Mouse (Mus musculus): Measurements from ENCODE around the gene Senp3. TPM values are rescaled to one million over a fixed set of nuclear protein-coding genes. Genes with fewer than 3 reads are reported as not detected.
A peak's percentile ranks its signal among the peaks of the same experiment; 100 is the strongest.

The Senp3 gene
- polyA plus RNA-seq, 1 experiment from 2014 or later, result 105 TPM

DNA sequence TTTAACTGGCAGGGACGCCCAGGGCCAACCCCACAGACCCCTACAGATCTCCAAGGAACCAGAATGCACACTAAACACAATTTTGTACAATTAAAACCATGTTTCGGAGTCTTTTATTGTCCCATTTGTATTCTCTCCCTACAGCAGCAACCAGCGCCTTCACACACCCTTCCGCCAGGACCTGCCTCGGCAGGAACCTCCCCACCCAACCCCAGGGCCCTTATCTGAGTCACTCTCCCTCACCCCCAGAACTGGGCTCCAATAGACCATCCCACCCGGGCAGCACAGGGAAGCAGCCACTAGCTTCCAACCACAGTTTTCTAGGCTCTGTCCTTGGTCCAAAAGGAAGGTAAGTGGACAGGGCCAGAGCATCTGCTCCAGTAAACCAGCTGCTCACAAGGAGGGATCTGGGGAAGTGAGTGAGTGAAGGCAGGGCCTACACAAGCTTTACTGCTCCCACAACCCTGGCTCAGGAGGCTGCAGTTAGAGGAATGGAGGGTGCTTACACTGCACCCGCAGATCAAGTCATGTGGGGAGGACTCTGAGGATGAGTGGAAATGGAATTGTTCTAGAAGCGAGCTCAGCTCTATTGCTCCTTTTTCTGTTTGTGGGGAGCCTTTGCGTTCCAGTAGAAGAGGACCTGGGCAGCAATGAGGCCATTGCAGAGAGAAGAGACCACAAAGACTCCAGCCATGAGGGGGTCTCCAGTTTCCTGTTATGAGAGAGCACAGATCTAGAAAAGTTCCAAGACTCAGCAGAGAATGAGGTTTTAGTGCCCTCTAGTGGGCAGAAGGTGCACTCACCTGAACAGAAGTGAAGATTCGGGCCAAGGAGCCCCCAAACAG lies 25.0 kb downstream of the Senp3 start:
- WGBS, result 78% methylated on average over 10 of the region's 10 CpGs
- no peak overlapping the region for H3K9ac ChIP-seq

DNA sequence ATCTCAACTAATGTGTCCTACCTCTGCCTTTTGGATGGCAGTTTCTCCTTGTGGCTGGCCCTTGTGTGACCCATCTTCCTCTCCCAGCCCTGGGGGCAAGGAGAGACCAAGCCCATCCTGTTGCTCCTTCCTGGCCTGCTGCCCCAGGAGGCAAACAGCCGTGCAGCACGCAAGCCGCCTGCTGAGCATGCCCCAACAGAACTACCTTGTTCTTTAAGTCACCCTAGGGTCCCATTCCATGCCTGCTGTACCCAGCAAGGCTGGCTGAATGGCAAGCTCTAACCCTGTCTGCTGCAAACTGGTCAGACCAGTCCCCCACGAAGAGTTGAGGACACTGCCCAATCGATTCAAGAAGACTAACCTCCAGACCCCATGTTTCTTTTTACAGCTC lies 25.8 kb downstream of the Senp3 start:
- peaks cover 28% of the 10 kb centered on the region for H3K4me1 ChIP-seq (replicated peaks)
- no peak for ATAC-seq (ENCODE audit: low read depth)
- no peaks in the 10 kb centered on the region for H3K9me3 ChIP-seq
- H3K4me2 ChIP-seq, result no peak overlapping the region
- 0 out of 2 replicates have a peak overlapping the region, but pooled peaks have one; percentile 23 for H3K27ac ChIP-seq (replicated peaks)
- WGBS, result 75% methylated on average over 5 of the region's 5 CpGs
- H3K36me3 ChIP-seq, result peaks cover 84% of the 10 kb centered on the region
- peak overlapping the region; percentile 52; the same call in 1 of the 2 replicates for H3K9ac ChIP-seq
- H3K4me3 ChIP-seq, result 0 out of 2 replicates have a peak overlapping the region, but pooled peaks have one; percentile 1
- no peaks in the 10 kb centered on the region for H3K27me3 ChIP-seq

More for the DNA sequence above, 25.0 kb downstream of the Senp3 start:
- no peak overlapping the region for H3K4me3 ChIP-seq
- no peaks in the 10 kb centered on the region for H3K27me3 ChIP-seq
- ATAC-seq (ENCODE audit: low read depth), result no peak
- no peaks in the 10 kb centered on the region for H3K9me3 ChIP-seq
- H3K27ac ChIP-seq (replicated peaks), result no peak overlapping the region
- H3K4me1 ChIP-seq (replicated peaks), result peaks cover 36% of the 10 kb centered on the region
- H3K4me2 ChIP-seq, result no peak overlapping the region
- peaks cover 76% of the 10 kb centered on the region for H3K36me3 ChIP-seq

DNA sequence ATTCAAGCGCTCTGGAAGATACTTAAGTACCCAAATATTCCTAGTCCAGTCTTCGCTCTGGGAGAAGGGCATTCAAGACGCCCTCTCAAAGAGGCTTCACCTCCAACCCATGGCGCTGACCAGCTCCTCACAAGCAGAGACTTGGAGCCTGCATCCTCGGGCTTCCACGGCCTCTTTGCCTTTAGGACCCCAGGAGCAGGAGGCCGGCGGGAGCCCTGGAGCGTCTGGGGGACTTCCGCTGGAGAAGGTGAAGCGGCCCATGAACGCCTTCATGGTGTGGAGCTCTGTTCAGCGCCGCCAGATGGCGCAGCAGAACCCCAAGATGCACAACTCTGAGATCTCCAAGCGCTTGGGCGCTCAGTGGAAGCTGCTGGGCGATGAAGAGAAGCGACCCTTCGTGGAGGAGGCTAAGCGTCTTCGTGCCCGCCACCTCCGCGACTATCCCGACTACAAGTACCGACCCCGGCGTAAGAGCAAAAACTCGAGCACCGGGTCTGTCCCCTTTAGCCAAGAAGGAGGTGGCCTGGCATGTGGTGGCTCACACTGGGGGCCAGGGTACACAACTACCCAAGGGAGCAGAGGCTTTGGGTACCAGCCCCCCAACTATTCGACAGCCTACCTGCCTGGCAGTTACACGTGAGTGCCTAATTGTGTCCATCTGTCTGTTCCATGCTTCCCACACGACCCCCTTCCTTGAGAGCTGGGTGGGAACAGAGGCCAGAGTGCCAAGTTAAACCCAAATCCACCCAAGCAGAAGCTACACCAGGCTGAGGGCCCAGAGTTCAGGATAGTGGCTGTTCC lies 26.4 kb downstream of the Senp3 start, which contains the start of gene Sox15:
Gene Sox15, plus strand, starts transcription at position 51 of the 801 bp plus-strand sequence.
- ATAC-seq (ENCODE audit: low read depth), result peak; percentile 75; the same call in 1 of the 2 replicates
- 0 out of 2 replicates have a peak within 1 kb of the TSS, but pooled peaks have one; percentile 23 for H3K27ac ChIP-seq (replicated peaks)
- H3K4me2 ChIP-seq, result no peak within 1 kb of the TSS
- peak within 1 kb of the TSS; percentile 52; the same call in 1 of the 2 replicates for H3K9ac ChIP-seq
- H3K27me3 ChIP-seq, result no peaks in the 10 kb centered on the region
- peaks cover 22% of the 10 kb centered on the region for H3K4me1 ChIP-seq (replicated peaks)
- 0 out of 2 replicates have a peak within 1 kb of the TSS, but pooled peaks have one; percentile 1 for H3K4me3 ChIP-seq
- H3K9me3 ChIP-seq, result no peaks in the 10 kb centered on the region
- WGBS, result 26% methylated on average over 34 of the region's 34 CpGs
- peaks cover 88% of the 10 kb centered on the region for H3K36me3 ChIP-seq

DNA sequence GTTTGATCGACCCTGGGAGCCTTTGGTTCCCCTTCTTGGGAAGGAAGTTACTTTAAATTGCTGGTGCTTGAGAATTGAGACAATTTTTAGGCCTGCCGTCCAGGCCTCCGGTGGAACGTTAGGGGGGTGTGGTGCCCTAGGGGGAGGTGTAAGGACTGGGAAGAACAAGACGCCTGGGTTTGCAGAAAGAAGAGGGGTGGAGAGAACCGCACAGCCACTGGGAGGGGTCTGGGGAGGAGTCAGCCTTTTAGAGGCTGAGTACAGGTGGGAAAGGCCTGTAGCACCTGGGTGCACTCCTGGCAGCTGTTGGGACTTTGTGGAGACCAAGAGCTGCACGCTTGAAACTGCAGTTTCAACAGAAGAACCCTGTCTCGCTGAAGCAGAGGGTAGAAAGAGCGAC lies 27.1 kb downstream of the Senp3 start:
- no peak overlapping the region for H3K4me2 ChIP-seq
- WGBS, result 48% methylated on average over 9 of the region's 9 CpGs
- H3K27ac ChIP-seq (replicated peaks), result 0 out of 2 replicates have a peak overlapping the region, but pooled peaks have one; percentile 2
- peaks cover 20% of the 10 kb centered on the region for H3K4me1 ChIP-seq (replicated peaks)
- no peak overlapping the region for H3K4me3 ChIP-seq
- H3K9ac ChIP-seq, result 0 out of 2 replicates have a peak overlapping the region, but pooled peaks have one; percentile 52
- no peaks in the 10 kb centered on the region for H3K27me3 ChIP-seq
- peaks cover 89% of the 10 kb centered on the region for H3K36me3 ChIP-seq
- no peak for ATAC-seq (ENCODE audit: low read depth)
- H3K9me3 ChIP-seq, result no peaks in the 10 kb centered on the region

DNA sequence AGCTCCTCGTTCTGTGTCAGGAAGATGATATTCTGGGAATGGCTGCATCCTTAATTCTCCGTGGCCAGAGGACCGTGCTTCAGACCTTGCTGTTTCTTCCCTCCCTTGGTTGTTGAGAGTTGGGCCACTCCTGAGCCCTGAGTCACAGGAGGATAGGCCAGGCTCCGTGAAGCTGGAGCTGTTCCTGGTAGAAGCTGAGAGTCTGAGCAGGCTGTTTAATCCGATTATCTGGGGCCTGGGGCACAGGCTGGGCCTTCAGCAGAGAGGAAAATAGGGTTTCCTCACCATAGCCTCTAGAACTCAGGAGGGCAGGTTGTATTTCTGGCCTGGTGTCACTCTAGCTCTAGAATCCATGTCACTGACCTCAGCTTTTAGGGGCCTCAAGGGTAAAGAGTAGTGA lies 28.5 kb downstream of the Senp3 start:
- Histone ChIP-seq H3K4me2 (no peak overlapping the region), H3K4me1 (replicated peaks) (peaks cover 20% of the 10 kb centered on the region), H3K9ac (no peak overlapping the region), H3K9me3 (no peaks in the 10 kb centered on the region), H3K27me3 (no peaks in the 10 kb centered on the region), H3K4me3 (no peak overlapping the region), H3K27ac (replicated peaks) (no peak overlapping the region), H3K36me3 (peaks cover 90% of the 10 kb centered on the region)
- ATAC-seq (ENCODE audit: low read depth), result no peak
- 79% methylated on average over 5 of the region's 5 CpGs for WGBS

DNA sequence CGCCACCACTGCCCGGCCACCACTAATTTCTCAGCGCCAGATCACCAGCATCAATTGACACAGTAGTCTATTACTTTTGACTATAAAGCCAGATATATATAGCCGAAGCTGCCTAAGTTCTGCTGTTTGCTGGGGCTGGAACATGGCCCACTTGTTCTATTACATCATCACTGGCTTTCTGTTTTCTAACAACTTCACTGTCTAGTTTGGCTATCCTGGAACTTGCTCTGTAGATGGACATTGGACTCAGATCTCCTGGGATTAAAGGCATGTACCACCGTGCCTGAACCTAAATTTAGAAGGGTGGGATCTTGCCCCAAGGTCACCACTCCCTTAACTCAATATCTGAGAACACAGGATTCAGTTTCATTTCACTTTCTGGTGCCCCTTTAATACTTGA lies 36.0 kb downstream of the Senp3 start:
- ATAC-seq (ENCODE audit: low read depth), result no peak
- Histone ChIP-seq H3K4me3 (no peak overlapping the region), H3K27me3 (no peaks in the 10 kb centered on the region), H3K9me3 (no peaks in the 10 kb centered on the region), H3K36me3 (peaks cover 99% of the 10 kb centered on the region), H3K27ac (replicated peaks) (no peak overlapping the region), H3K9ac (no peak overlapping the region), H3K4me1 (replicated peaks) (no peaks in the 10 kb centered on the region), H3K4me2 (no peak overlapping the region)
- 93% methylated on average over 5 of the region's 5 CpGs for WGBS

DNA sequence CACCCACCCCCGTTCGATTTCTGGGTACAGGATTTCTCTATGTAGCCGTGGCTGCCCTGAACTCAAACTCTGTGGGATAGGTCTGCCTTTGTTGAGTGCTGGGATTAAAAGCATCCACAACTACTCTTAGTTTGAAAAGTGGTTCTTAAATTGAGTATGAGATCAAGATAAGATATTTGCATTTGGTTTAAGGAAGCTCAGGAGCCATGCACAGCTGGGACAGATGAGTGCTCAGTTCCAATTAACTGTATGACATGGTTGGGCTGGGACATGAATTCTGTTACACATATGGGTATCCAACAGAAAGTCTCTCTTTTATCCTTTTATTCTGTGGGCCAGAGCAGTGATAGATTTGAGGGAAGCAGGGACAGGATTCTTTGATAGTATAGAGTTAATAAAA lies 46.4 kb downstream of the Senp3 start:
- H3K36me3 ChIP-seq, result peaks cover 33% of the 10 kb centered on the region
- H3K27me3 ChIP-seq, result no peaks in the 10 kb centered on the region
- WGBS, result 89% methylated on average over 3 of the region's 3 CpGs
- H3K27ac ChIP-seq (replicated peaks), result no peak overlapping the region
- H3K4me1 ChIP-seq (replicated peaks), result peaks cover 41% of the 10 kb centered on the region
- no peak overlapping the region; the same call in 1 of the 2 replicates for H3K4me3 ChIP-seq
- ATAC-seq (ENCODE audit: low read depth), result no peak
- no peaks in the 10 kb centered on the region for H3K9me3 ChIP-seq
- H3K9ac ChIP-seq, result 0 out of 2 replicates have a peak overlapping the region, but pooled peaks have one; percentile 38
- H3K4me2 ChIP-seq, result peak overlapping the region; percentile 83

DNA sequence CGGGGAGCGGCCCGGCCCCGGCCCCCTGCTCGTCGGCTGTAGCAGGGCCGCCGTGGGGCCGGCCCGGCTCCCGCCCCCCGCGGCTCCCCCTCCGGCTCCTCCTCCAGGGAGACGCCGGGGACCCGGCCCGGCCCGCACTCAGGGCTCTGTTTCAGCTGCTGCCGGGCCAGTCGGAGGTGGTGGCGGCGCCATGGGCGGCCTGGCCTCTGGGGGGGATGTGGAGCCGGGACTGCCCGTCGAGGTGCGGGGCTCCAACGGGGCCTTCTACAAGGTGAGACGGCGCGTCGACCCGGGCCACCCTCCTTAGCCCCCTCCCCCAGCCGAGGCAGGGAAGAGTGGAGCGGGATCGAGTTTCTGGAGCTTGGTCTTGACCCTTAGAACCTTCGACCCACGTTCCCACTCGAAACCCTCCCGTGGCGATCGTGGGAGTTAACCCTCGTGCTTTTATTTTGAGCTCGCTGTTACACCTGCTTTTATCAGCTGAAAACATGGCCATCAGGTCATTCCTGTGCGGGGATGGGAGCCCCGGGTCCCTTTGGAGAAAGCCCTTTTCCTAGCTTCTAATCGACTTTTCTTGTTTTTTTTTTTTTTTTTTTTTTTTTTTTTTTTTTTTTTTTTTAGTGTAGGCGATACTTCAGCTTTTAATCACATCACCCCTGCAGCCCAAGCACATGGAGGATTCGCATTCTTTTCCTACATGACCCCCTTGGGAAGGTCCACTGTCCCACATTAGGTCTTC lies 48.6 kb downstream of the Senp3 start:
- ATAC-seq (ENCODE audit: low read depth), result peak; percentile 59
- Histone ChIP-seq H3K4me1 (replicated peaks) (peaks cover 41% of the 10 kb centered on the region), H3K4me3 (peak overlapping the region; percentile 99), H3K9ac (peak overlapping the region; percentile 99), H3K27me3 (no peaks in the 10 kb centered on the region), H3K36me3 (peaks cover 15% of the 10 kb centered on the region), H3K4me2 (peak overlapping the region; percentile 83), H3K9me3 (no peaks in the 10 kb centered on the region), H3K27ac (replicated peaks) (peak overlapping the region; percentile 97)
- WGBS, result 1% methylated on average over 48 of the region's 50 CpGs

DNA sequence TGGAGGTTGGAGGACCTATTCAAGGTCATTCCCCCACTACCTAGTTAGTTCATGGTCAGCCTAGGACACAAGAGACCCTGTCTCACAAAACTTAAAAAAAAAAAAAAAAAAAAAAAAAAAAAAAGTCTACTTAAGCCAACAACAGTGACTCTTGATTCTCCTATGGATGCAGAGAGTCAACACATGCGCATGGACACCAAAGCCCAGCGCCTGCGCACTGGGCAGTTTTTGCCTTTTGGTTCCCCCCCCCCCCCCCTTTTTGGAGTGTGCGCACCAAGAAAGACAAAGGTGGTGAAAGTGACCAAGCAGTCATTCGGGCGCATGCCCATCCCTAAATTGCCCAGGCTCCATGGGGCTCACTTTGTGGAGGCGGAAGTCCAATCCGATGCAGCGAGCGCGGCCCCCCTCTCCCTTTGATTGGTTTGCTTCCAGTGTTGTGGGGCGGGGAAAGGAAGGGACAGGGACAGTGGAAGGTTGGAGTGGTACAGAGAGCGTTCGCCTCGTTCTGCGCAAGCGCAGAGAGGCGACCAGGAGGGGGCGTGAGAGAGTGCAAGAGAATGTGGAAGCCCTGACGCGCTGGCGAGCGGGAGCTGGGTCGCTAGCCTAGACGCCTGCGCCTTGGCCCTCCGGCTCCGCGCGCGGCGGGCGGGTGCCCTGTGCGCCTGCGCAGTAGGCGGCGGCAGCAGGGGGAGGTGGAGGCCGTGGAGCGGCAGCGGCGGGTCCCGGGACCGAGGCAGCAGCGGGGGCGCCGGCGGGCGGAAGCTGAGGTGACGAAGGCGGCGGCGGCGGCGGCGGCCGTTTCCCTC lies 49.4 kb downstream of the Senp3 start, which contains the start of gene Fxr2:
Gene Fxr2, plus strand, starts transcription at position 707 of the 806 bp plus-strand sequence.
- no peaks in the 10 kb centered on the region for H3K27me3 ChIP-seq
- ATAC-seq (ENCODE audit: low read depth), result peak; percentile 99
- H3K27ac ChIP-seq (replicated peaks), result peak within 1 kb of the TSS; percentile 97
- no peaks in the 10 kb centered on the region for H3K9me3 ChIP-seq
- peaks cover 9% of the 10 kb centered on the region for H3K36me3 ChIP-seq
- peak within 1 kb of the TSS; percentile 83 for H3K4me2 ChIP-seq
- H3K4me1 ChIP-seq (replicated peaks), result peaks cover 41% of the 10 kb centered on the region
- H3K4me3 ChIP-seq, result peak within 1 kb of the TSS; percentile 99
- 0% methylated on average over 41 of the region's 56 CpGs for WGBS
- peak within 1 kb of the TSS; percentile 99 for H3K9ac ChIP-seq

DNA sequence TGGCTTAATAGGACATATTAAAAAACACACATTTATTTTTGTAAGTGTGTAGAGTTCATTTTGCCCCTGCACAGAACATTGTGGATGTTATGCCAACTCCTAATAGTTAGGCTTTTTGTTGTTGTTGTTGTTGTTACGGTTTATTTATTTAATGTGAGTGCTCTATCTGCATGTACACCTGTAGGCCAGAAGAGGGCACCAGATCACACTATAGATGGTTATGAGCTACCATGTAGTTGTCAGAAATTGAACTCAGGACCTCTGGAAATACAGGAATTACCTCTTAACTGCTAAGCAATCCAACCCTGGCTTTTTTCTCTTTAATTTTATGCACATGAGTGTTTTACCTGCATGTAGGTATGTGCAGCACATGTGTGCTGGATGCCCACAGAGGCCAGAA lies 52.1 kb downstream of the Senp3 start:
- WGBS, result 70% methylated on average over 1 of the region's 1 CpGs
- Histone ChIP-seq H3K4me3 (no peak overlapping the region), H3K27me3 (no peaks in the 10 kb centered on the region), H3K27ac (replicated peaks) (no peak overlapping the region), H3K36me3 (no peaks in the 10 kb centered on the region), H3K4me2 (no peak overlapping the region), H3K9me3 (no peaks in the 10 kb centered on the region), H3K4me1 (replicated peaks) (peaks cover 18% of the 10 kb centered on the region), H3K9ac (no peak overlapping the region)
- ATAC-seq (ENCODE audit: low read depth), result no peak

DNA sequence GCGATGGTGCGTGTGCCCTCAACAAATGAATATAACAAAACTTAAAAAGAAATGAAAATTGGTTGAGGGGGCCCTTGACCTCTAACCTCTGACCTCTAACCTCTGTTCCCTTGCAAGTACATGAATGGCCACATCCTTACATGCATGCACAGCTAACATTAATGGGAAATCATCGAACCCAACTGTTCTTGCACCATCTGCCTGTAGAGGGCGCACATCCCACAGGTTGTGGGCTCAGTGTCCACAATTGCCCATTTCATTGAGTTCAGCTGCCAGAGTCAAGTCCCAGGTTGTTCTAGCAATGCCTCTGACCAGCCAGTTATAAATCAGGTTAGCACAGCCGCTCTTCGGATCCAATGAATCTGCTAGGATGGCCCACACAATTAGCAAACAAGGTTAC lies 53.6 kb downstream of the Senp3 start:
- no peak overlapping the region for H3K27ac ChIP-seq (replicated peaks)
- ATAC-seq (ENCODE audit: low read depth), result no peak
- H3K4me1 ChIP-seq (replicated peaks), result peaks cover 6% of the 10 kb centered on the region; the same call in 1 of the 2 replicates
- 32% methylated on average over 6 of the region's 6 CpGs for WGBS
- H3K27me3 ChIP-seq, result no peaks in the 10 kb centered on the region
- H3K9ac ChIP-seq, result no peak overlapping the region
- no peaks in the 10 kb centered on the region for H3K9me3 ChIP-seq
- H3K36me3 ChIP-seq, result no peaks in the 10 kb centered on the region
- H3K4me2 ChIP-seq, result no peak overlapping the region
- no peak overlapping the region for H3K4me3 ChIP-seq

Measured in neural tube, embryonic 13.5 days (tissue).